Mouse (Mus musculus) cerebellum, adult 9-11 months (tissue): ENCODE data around the gene Olfr204.
"Not testable (repeated sequence)": the region's sequence is repeated elsewhere in the genome, so short reads cannot be mapped to it uniquely, and the experiment has no call there.

Experiments
- DNase-seq: peaks from one replicate; pipeline ENCODE4 v3.0.0; 2022

Olfr204 gene

DNA sequence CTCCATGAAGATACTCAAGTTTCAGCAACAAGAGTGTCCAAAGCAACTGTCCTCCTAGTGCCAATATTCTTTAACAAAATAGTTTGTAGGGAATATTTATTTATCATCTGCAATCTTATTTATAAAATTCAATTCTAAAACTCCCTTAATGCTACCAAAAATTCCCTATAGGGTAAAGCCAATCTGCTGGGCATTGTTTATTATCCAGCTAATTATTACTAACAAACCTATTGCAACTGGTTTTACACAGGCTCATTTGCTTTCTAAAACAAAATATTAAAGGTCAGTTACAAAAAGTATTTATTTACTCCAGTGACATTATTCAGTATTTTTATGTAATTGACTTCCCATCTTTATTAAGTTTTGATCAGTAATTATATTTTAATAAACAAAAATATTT, at the start of gene Olfr204:
Olfr204 (minus strand) TSS at position 101 of the 400 bp plus-strand sequence.
- no peak for DNase-seq

DNA sequence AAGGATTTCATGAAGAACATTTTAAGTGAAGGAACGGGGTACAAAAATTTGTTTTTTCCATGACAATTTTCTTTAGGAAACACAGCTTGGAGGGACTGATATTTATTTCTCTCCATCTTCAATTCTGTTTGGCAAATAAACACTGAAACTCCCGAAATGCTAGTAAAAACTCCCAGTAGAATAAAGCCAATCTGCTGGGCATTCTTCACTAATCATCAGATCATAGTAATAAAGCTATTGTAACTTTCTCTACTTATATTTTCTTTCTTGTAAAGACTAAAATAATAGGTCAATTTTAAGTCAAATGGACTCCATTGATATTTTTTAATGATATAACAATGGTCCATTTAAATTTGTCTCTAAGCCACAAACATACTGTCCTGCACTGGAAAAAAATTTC, 45.8 kb upstream of the Olfr204 start, which contains the start of gene Olfr209:
Olfr209 (minus strand) TSS at position 101 of the 400 bp plus-strand sequence.
- no peak for DNase-seq

DNA sequence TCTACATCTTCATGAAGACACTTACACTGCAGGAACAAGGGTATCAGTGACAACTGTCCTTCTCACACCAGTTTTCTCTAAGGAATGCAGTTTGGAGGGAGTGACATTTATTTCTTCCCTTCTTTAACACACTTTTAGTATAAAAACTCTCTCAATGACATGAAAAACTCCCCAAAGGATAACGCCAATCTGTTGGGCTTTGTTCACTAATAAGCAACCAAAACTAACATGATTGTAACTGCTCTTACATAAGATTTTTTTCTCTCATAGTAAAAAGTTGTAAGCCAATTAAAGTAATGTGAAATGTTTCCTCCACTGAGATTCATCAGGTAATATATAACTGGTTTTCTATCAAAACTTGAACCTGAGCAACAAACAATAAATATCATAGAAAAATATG, 31.1 kb upstream of the Olfr204 start, which contains the start of gene Olfr206:
Olfr206 (minus strand) TSS at position 101 of the 400 bp plus-strand sequence.
- no peak for DNase-seq

DNA sequence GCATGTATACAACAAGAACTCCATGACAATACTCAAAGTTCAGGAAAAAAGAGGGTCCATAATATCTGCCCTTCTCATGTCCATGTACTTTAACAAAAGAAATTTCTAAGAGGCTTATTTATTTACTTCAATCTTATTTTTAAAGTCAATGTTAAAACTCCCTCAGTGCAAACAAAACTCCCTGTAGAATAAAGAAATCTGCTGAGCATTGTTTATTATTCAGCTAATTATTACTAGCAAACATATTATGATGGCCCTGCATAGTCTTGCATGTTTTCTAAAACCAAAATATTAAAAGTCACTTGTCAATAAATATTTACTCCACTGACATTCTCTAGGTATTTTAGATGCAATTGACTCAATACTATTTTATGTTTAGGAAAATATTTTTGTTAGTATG, 13.0 kb upstream of the Olfr204 start, which contains the start of gene Olfr205:
Olfr205 (minus strand) TSS at position 101 of the 400 bp plus-strand sequence.
- no peak for DNase-seq

DNA sequence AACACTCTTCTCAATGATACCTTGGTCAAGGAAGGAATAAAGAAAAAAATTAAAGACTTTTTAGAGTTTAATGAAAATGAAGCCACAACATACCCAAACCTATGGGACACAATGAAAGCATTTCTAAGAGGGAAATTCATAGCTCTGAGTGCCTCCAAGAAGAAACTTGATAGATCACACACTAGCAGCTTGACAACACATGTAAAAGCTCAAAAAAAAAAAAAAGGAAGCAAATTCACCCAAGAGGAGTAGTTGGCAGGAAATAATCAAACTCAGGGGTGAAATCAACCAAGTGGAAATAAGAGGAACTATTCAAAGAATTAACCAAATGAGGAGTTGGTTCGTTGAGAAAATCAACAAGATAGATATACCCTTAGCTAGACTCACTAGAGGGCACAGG, 5.2 kb upstream of the Olfr204 start:
- not testable (repeated sequence) for DNase-seq

DNA sequence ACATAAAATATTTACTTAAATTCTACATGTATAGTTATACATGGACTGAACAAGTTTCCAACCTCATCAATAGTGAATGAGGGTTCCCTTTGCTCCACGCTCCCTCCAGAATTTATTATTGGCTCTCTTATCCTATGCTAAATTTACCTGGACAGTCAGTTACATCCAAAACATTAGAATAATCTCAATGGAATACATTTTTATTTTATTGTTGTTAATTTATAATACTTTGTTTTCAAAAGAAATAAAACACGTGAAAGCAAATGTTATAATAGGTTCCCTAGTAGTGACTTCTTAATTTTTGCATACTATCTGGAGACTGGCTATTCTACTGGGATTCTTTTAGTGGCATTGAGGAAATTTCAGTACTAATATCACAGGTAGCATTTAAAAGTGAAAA, 19.5 kb downstream of the Olfr204 start, which contains the start of gene Olfr203:
Olfr203 (plus strand) TSS at position 301 of the 400 bp plus-strand sequence.
- DNase-seq, result no peak

DNA sequence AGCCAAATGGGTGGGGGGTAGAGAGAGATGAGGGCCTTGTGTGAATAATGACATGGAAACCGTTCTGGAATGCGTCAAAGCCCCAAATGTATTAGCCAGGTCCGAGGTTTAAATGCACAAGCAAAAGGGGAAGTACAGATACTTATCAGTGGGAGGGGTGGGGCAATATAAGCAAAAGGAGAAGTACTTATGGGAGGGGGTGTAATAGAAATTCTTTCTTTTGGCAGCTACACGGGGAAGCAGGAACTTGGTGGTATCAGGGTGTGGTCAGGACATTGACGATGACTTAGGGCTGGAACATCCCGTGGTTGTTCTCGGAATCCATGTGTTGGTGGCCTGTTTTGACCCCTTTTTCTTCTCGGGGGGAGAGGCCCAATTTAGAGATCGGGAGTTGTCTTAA, 30.5 kb downstream of the Olfr204 start:
- not testable (repeated sequence) for DNase-seq

DNA sequence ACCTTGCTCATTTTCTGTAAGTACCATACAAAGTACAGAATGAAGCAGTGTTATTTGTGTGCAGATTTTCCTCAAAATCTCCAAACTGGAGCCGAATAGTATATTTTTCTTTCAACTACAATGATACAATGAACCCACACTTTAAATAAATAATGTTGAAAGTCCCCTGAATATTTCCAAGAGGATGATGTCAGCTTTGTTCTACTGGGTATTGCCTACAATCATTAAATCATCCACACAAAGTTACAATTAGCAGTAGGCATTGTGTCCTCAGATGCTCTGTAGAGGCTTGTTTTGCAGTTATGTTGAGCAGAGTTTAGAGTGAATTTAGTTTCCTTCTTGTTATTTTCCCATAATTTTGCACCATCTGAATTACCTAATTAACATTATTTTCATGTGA, 31.4 kb downstream of the Olfr204 start, which contains the start of gene Olfr202:
Olfr202 (minus strand) TSS at position 101 of the 400 bp plus-strand sequence.
- no peak for DNase-seq

DNA sequence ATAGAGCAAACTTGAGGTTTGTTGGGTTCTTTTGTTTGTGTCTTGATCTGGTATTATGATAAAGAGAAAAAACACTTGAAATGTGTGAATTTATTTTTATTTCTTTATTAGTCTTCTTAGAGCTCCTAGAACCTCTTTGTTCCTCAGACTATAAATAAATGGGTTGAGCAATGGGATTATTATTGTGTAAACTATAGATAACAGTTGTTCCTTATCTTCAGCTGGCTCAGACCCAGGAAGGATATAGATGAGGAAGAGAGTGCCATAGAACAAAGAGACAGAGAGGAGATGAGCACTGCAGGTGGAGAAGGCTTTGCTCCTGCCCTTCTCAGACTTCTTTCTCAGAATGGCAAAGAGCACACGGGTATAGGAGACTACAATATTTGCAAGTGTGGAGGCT, 34.6 kb downstream of the Olfr204 start:
- DNase-seq, result no peak

DNA sequence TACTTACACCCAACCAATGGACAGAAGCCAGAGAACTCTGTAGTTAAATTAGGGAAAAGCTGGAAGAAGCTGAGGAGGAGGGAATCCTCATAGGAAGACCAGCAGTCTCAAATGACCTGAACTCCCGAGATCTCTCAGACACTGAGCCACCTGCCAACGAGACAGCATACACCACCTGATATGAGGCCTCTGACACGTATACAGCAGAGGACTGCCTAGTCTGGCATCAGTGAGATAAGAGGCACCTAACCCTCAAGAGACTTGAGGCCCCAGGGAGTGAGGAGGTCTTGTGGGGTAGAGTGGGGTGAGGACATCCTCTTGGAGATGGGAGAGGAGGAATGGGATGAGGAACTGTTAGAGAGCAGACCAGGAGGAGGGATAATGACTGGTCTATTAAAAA, 37.5 kb downstream of the Olfr204 start:
- no peak for DNase-seq

DNA sequence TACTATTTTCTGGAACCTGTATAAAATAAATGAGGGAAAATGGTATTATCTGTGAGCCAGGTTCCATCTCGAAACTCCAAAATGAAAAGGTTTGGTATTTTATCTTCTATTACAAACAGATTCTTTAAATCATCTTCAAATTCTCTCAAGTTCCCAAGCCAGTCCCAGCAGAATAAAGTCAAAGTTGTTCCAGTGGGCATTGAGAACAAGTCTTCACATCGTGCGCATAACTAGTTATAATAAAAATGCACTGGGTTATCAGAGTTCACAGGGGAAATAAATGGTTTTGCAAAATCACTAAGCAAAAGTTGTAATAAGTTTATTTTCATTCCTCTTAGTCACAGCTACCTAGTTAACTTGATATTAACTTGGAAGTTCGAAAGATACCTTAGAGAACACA, 45.5 kb downstream of the Olfr204 start, which contains the start of gene Olfr201:
Olfr201 (minus strand) TSS at position 101 of the 400 bp plus-strand sequence.
- DNase-seq, result not testable (repeated sequence)

DNA sequence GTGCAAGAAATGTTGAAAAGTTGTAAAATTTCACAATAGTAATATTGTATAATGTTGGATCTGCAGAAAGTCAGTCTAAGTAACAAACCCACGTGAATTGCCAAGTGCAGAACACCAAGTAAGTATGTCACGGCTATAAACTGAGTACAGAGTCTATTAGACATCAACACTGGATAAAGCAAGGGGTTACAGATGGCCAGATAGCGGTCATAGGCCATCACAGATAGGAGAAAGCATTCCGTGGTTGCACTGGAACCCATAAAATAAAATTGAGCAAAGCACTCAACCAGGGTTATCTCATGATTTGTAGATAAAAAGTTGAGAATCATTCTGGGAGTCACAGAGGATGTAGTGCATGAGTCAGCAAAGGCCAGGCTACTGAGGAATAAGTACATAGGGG, 49.0 kb downstream of the Olfr204 start:
- not testable (repeated sequence) for DNase-seq
